Mouse (Mus musculus): ENCODE results near the gene Dyrk3.
"Not testable (repeated sequence)": the region's sequence is repeated elsewhere in the genome, so short reads cannot be mapped to it uniquely, and the experiment has no call there.

Dyrk3 gene

DNA sequence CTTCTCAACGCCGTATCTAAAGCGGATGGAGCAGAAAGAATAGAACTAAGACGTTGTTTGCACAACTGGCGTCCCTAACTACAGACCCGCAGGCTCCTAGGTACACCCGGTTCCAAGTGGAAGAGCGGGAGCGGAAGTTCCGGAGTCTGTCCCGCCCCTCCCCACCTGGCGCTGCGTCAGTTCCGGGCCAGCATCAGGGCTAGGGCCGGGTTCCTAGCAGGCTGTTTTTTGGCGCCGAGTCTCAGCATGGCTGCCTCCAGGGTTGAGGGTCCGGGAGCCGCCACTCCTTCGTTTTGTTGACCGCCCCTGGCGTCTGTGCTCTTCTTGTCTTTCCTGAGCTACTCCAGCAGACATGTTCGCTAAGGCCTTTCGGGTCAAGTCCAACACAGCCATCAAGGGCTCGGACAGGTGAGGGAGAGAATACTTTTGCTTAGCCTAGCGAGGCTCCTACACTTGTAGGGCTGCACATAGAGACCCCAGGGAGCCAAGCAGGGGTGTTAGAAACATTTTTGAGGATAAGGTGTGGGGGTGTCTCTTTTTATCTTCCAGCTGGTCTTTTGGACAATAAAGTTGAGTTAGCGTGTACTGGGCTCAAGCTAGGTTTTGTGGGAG, 15.0 kb upstream of the Dyrk3 start, which contains the start of gene Eif2d:
Eif2d (plus strand) TSS at position 164 of the 612 bp plus-strand sequence.
- peak; percentile 90 to 91 for DNase-seq

DNA sequence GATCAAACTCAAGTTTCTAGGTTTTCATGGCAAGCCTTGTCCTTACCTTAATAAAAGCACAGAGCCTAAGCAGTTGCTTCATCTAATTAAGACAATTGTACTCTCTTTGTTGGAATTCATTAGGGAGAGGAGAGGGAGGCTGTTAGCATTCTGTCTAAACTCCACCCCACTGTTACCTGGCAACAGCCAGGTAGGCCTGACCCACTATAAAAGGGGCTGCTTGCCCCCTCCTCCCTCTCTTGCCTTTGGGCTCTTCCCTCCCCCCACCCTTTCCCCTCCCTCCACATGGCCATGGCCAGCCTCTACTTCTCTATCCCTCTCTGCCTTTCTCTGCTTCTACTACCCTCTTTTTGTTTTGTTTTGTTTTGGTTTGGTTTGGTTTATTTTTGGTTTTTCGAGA, 11.4 kb upstream of the Dyrk3 start:
- DNase-seq = no peak

GRCm38 (mm10) chr1:131146181-131146614, 8.1 kb upstream of the Dyrk3 start:
- DNase-seq = no peak

- not testable (repeated sequence) for DNase-seq
Observed at GRCm38 (mm10) chr1:131145222-131145621, 7.1 kb upstream of the Dyrk3 start.

- DNase-seq = no peak
Observed at GRCm38 (mm10) chr1:131142472-131142871, 4.3 kb upstream of the Dyrk3 start.

DNA sequence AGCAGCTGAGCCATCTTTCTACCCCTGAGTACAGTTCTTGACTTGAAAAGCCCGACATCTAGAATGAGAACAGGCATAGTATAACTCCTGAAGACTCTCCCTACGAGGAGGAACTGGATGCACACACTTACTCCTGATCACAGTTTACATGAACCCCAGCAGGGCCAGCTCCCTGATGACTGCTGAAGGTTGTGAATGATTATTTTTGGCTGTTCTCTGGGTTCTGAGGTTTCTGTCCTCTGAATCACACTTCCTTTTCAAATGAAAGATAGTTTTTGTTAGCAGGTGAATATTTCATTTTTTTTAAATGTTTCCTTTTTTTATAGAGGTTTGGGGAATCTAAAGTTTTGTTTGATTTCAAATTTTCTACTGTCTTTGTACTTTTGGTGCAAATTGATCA, 3.3 kb upstream of the Dyrk3 start:
- no peak for DNase-seq

DNA sequence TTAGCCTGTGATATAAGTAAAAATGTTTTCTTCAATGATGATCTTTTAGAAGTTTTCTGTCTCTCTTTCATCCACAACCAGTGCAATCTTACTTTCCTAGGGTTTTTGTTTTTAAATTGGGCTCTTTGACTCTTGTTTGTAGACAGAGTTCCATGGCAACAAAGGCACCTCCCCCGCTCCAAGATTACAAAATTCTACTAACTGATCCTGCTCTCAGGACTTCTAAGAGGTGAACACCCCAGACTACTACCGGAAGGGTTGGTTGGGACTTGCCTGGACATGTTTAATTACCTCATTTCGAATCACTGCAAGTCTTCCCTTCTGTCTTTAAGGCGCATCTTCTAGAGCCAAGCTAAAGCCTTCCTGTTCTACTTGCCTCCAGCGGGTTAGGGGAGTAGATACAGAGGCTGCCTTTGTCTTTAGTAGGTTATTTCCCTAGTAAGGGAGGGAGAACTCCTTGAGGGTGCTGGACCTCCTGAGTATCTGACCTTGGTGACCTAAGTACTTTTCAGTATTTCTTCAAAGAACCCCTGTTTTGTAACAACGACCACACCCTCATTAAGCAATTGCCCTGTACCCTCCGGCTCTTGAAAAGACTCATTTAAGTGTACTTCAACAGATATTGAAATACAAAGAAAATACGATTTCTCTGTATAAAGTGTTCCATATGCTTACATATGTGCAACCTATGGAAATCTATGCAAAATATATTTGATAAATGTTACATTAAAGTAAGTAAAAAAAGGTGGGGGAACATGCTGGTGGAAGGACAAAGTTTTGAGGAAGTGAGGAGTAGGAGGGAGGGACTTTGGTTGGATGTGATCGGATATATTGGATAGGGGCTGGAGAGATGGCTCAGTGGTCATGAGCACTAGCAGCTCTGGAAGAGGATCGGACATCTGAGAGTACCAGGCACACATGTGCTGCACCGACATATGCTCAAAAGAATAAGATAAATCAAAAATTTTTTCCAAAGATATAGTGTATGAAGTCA, 1.3 kb upstream of the Dyrk3 start:
- peak in 1 of 2 experiments; percentile 20 for DNase-seq

- DNase-seq = no peak
Observed at GRCm38 (mm10) chr1:131137717-131138118, 422 bp downstream of the Dyrk3 start.

- no peak for DNase-seq
Observed at GRCm38 (mm10) chr1:131137111-131137510, 1.0 kb downstream of the Dyrk3 start.

DNA sequence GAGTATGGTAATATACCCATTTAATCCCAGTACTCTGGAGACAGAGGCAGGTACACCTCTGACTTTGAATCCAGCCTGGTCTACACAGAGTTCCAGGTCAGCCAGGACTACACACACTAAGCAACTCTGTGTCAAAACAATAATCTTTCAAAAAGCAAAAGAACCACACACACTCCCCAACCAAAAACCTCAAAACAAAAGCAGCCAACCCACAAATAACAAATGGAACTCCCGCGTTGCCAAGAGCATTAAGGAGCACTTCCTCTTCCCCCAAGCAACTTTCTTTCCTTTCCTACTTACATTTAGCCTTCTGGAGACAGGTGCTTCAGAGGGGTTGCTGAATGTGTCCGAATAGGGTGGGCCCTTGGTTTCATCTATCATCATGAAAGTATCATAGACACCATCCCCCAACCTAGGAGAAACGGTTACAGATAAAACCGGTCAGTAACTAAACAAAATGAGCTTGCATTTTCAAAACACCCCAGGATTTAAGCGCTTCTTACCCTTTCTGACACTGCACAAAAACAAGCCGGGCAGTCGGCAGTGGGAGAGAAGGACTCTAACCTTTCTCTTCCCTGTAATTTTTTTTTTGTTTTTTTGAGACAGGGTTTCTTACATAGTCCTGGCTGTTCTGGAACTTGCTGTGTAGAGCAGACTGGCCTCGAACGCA, 2.0 kb downstream of the Dyrk3 start:
- DNase-seq = no peak

GRCm38 (mm10) chr1:131134942-131135522, 3.1 kb downstream of the Dyrk3 start:
- peak; percentile 32 to 33 for DNase-seq

DNA sequence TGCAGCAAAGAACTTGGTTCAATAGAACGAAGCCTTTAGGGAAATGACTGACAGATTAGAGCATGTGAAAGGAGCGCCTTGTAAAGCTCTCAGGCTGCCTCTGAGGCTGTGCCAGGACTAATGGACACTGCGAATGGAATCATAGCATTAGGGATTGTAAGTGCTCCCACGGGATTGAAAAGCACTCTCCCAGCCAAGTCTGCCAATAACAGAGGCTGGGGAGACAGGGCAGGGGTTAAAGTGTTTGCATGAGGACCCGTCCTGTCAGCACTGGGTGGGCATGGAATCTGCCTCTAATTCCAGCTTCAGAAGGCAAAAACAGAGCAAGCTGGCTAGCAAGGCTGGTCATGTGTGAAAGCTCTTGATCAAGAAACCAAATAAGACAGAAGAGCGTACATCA, 3.9 kb downstream of the Dyrk3 start:
- DNase-seq = no peak

- no peak for DNase-seq
Observed at GRCm38 (mm10) chr1:131125987-131126744, 12.0 kb downstream of the Dyrk3 start.

DNA sequence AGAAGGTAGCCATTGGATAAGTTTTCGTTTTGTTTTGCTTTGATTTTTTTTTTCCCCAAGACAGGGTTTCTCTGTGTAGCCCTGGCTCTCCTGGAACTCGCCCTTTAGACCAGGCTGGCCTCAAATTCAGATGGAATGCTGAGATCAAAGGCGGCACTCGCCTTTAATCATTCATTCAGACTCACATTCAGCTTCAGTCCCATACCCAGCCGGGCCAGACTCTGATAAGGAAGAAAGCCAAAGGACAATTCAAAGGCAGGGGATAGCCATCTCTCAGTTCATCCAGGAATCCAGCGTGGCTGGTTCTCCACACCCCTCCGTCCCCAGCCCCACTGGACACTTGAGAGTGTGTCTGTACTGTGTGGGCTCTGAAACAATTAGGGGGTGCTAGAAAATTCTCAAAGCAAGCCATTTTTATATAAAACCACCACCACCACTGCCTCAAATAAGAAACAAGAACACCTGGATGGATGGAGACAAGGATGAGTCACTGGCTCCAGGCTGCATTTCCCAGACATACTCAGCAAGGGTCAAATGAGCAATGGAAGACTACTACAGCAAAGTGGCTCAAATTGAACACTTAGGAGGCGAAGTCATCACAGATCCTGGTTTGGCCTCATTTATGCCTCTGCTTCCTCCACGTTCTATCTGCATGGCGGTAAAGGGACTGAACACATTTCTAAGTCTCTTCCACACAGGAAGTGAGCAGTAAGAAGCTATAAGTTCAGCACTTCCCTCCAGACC, 14.4 kb downstream of the Dyrk3 start:
- DNase-seq = no peak

DNA sequence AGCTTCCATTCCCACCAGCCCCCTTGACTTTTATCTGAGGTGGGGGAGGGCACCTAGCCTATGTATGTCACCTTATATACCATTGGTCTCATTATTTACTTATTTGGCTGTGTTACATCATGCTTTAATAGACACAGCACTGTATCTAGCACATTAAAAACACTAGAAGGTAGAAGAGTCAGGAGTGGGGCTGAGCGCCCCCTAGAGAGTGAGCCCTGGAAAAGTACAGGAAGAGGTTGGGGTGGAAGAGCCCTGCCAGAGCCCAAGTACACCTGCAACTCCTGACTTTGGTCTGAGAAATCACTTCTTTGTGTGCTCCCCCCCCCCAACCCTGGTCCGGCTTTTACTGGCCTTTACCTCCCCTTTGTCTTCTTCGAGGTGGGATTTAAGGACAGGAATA, 16.2 kb downstream of the Dyrk3 start:
- peak in 1 of 2 experiments; percentile 24 for DNase-seq

- peak; percentile 37 to 60 for DNase-seq
Observed at GRCm38 (mm10) chr1:131119026-131119425, 19.1 kb downstream of the Dyrk3 start.

DNA sequence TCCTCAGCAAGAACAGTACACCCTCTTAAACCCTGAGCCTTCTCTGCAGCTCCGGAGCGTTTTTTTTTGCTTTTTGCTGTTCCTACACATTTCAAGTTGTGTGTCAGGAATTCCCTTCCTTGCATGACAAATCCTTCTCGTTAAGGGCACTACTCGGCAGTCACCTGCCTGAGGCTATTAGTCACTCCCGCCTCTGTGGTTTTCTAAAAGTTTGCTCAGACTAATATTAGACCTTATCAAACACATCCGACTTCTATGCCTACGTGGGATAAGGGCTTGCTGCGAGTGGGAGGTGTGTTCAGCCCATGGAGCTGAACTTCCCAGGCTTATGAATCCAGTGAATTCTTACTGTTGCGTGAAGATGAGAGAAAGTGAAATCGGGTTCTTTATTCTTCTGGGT, 19.6 kb downstream of the Dyrk3 start:
- peak; percentile 21 to 36 for DNase-seq

DNA sequence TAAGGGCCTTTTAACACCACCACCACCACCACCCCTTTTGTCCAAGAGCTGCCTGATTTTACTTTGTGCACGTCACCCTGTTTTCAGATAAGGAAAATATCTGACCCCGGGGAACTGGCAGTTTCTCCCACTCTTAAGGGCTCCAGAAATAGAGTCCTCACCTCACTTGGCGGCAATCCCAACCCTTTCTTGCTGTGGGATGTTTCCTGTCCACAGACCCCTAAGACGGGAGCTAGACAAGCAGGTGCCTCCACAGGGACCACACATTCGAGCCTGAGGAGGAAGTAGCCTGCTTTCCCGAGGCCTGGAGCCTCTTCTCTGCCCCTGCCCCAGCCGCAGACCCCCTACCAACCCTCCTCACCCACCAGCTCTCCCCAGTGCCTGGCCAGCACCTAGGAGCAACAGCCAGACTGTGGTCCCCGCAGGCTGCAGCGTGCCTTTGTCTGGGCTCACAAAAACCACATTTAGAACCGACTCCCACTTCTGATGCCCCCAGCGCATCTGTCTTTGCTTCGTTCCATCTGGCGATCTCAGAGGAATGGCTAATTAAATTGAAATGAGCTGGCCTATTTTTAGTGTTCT, 21.6 kb downstream of the Dyrk3 start:
- DNase-seq = peak in 1 of 2 experiments; percentile 19

GRCm38 (mm10) chr1:131115932-131116331, 22.2 kb downstream of the Dyrk3 start:
- peak; percentile 45 to 76 for DNase-seq

DNA sequence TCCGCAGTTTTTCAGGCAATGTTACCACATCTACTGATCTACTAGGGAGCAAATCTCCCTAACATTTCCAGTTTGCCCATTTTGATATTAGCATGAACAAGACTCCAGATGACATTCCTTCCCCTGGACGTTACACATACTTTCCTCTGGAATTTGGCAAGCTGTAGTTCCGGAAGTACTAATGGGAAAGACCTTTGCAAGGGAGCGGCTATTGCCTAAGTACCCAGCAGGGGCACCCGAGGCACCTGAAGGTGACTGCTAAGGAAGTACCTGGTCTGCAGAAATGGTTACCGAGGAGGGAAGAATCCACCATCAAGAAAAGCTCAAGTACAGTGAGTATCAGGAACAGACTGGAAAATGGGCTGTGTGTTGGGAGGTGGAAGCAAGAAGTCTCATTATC, 25.6 kb downstream of the Dyrk3 start:
- peak; percentile 76 to 83 for DNase-seq

GRCm38 (mm10) chr1:131110525-131111106, 27.5 kb downstream of the Dyrk3 start:
- DNase-seq = peak in 1 of 2 experiments; percentile 57

All from lung, postnatal 4 days (tissue).